Mouse (Mus musculus) midbrain, embryonic 13.5 days (tissue): Measurements from ENCODE around the gene Olfr450. TPM values are rescaled to one million over a fixed set of nuclear protein-coding genes. Genes with fewer than 3 reads are reported as not detected.
A peak's percentile ranks its signal among the peaks of the same experiment; 100 is the strongest.

Source experiments
- ATAC-seq: fragments of 200-750 bp; cut with Nextera tagmentation; 2 replicates; pipeline ENCODE4 v1.8.0; 2017; ENCODE audit warnings: mild to moderate bottlenecking, moderate TSS enrichment, moderate library complexity
- H3K27ac ChIP-seq: fragments of 300-500 bp; sonication (generic); 2 replicates; pipeline ENCODE4 v1.5.1; 2015; ENCODE audit warnings: inconsistent platforms, mild to moderate bottlenecking, moderate library complexity
- H3K27me3 ChIP-seq: fragments of 300-500 bp; sonication (generic); 2 replicates; pipeline ENCODE4 v1.6.1; 2015; ENCODE audit warnings: mild to moderate bottlenecking, inconsistent platforms
- H3K36me3 ChIP-seq: fragments of 300-500 bp; sonication (generic); 2 replicates; pipeline ENCODE4 v1.6.1; 2015; ENCODE audit warnings: mild to moderate bottlenecking, inconsistent platforms
- H3K4me1 ChIP-seq: fragments of 300-500 bp; sonication (generic); replicated peaks from 2 replicates; pipeline ENCODE4 v1.6.1; 2015; ENCODE audit warnings: inconsistent platforms
- H3K4me2 ChIP-seq: fragments of 300-500 bp; sonication (generic); replicated peaks from 2 replicates; pipeline ENCODE4 v1.6.1; 2015; ENCODE audit warnings: moderate library complexity, mild to moderate bottlenecking, inconsistent platforms
- H3K4me3 ChIP-seq: fragments of 300-500 bp; sonication (generic); replicated peaks from 2 replicates; pipeline ENCODE4 v1.5.1; 2015; ENCODE audit warnings: mild to moderate bottlenecking, inconsistent platforms
- H3K9ac ChIP-seq: fragments of 300-500 bp; sonication (generic); replicated peaks from 2 replicates; pipeline ENCODE4 v1.6.1; 2015; ENCODE audit warnings: mild to moderate bottlenecking, inconsistent platforms
- H3K9me3 ChIP-seq: fragments of 300-500 bp; sonication (generic); 2 replicates; pipeline ENCODE4 v1.6.1; 2016; ENCODE audit warnings: mild to moderate bottlenecking, inconsistent platforms
- WGBS: fragments of 180-500 bp; shearing (Covaris S2); methylation state at CpG from one replicate; pipeline ENCODE4 v1.1.7; 2015; 5-methylcytosine and 5-hydroxymethylcytosine counted together
- polyA plus RNA-seq: library from polyadenylated mRNA; unstranded; fragments of >200 nt; fragmentation: Nextera tagmentation; extraction: Ambion mirVana; gene quantifications from 2 replicates; pipeline ENCODE4 v1.2.1, GENCODE M21; 2015

Gene Olfr450
- not detected in 2 replicates for polyA plus RNA-seq

DNA sequence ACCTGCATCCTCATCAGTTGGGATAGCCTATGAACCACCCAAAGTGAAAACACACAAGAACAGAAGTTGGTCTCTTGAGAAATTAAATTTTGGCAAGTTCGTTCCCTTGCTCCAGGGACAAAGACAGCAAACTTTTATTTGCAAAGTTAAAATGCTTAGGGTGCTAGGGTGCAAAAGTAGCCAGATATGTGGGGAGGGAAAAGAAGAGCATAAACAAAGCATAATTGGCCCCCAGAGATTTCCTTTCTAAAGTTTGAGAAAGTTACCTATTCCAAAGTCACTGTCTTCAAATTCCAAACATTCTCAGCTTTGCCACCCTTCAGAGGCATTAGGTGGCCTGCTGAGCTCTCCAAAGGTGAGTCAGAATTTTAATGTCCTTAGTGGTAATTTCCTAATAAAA is at the start of gene Olfr450:
Olfr450 (plus strand) TSS at position 301 of the 400 bp plus-strand sequence.
- Histone ChIP-seq H3K4me1 (no peaks in the 10 kb centered on the region), H3K4me2 (no peak within 1 kb of the TSS), H3K27me3 (no peaks in the 10 kb centered on the region), H3K36me3 (no peaks in the 10 kb centered on the region), H3K27ac (no peak within 1 kb of the TSS), H3K4me3 (no peak within 1 kb of the TSS), H3K9ac (no peak within 1 kb of the TSS), H3K9me3 (no peaks in the 10 kb centered on the region)
- 90% methylated on average over 1 of the region's 1 CpGs for WGBS
- no peak for ATAC-seq

DNA sequence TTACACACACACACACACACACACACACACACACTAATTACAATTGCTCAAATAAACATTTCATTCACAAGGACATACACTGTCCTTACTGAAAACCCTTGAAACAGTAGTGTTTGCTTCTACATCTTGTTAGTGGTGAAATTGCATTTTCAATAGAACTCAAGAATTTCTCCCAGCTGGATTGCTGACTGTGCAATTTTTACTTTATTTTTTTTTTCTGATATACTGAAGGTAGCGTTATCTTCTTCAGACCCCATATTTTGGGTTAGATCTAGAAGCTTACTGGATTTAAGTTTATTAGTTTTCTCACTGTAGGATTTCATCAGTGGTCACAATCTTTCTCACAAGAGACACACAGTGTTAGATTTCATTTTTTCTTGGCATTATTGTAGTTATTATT is 34.7 kb upstream of the Olfr450 start:
- H3K9ac ChIP-seq: no peak overlapping the region
- ATAC-seq: no peak
- no peak overlapping the region for H3K4me3 ChIP-seq
- no peaks in the 10 kb centered on the region for H3K36me3 ChIP-seq
- H3K4me2 ChIP-seq: no peak overlapping the region
- no peaks in the 10 kb centered on the region for H3K4me1 ChIP-seq
- H3K9me3 ChIP-seq: no peaks in the 10 kb centered on the region
- no peak overlapping the region for H3K27ac ChIP-seq
- no peaks in the 10 kb centered on the region for H3K27me3 ChIP-seq
- 91% methylated on average over 1 of the region's 1 CpGs for WGBS

DNA sequence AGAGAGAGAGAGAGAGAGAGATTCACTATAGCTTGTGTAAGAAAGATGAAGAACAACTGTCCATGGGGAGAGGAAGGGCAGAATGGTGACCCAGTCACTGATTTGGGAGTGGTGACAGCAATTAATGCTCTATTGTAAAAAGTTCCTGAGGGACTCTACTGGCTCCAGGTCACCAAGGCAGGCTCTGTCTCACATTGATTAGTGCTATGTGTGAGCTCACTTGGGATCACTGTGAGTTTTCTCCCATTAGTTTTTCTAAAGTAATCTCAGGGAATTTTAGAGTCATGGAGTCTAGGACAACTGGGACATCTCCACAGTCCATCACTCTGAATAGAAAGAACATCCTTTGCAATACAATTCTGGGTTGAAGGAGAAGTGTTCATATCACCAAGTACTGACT is 26.9 kb upstream of the Olfr450 start, which contains the start of gene Olfr452:
Olfr452 (plus strand) TSS at position 301 of the 400 bp plus-strand sequence.
- Histone ChIP-seq H3K4me1 (no peaks in the 10 kb centered on the region), H3K9me3 (no peaks in the 10 kb centered on the region), H3K9ac (no peak within 1 kb of the TSS), H3K4me2 (no peak within 1 kb of the TSS), H3K36me3 (no peaks in the 10 kb centered on the region), H3K27ac (no peak within 1 kb of the TSS), H3K27me3 (no peaks in the 10 kb centered on the region), H3K4me3 (no peak within 1 kb of the TSS)
- no peak for ATAC-seq

DNA sequence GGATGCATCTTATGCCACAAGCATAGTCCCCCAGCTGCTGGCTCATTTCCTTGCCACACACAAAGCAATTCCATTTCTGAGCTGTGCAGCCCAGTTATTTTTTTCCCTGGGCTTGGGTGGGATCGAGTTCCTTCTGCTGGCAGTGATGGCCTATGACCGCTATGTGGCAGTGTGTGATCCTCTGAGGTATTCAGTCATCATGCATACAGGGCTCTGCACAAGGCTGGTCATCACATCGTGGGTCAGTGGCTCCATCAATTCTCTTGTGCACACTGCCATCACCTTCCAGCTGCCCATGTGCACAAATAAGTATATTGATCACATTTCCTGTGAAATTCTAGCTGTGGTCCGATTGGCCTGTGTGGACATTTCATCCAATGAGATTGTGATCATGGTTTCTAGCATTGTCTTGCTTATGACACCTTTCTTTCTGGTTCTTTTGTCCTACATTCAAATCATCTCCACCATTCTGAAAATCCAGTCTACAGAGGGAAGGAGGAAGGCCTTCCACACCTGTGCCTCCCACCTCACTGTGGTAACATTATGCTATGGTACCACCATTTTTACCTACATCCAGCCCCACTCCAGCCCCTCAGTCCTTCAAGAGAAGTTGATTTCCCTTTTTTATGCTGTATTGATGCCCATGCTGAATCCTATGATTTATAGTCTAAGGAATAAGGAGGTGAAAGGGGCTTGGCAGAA is 21.3 kb upstream of the Olfr450 start:
- H3K36me3 ChIP-seq: no peaks in the 10 kb centered on the region
- H3K27ac ChIP-seq: peak overlapping the region; percentile 56; the same call in 1 of the 2 replicates
- H3K9ac ChIP-seq: no peak overlapping the region
- no peak overlapping the region for H3K4me3 ChIP-seq
- WGBS: 47% methylated on average over 4 of the region's 4 CpGs
- no peaks in the 10 kb centered on the region for H3K27me3 ChIP-seq
- no peaks in the 10 kb centered on the region for H3K9me3 ChIP-seq
- H3K4me2 ChIP-seq: no peak overlapping the region
- peak; percentile 70; the same call in 1 of the 2 replicates for ATAC-seq
- H3K4me1 ChIP-seq: no peaks in the 10 kb centered on the region

DNA sequence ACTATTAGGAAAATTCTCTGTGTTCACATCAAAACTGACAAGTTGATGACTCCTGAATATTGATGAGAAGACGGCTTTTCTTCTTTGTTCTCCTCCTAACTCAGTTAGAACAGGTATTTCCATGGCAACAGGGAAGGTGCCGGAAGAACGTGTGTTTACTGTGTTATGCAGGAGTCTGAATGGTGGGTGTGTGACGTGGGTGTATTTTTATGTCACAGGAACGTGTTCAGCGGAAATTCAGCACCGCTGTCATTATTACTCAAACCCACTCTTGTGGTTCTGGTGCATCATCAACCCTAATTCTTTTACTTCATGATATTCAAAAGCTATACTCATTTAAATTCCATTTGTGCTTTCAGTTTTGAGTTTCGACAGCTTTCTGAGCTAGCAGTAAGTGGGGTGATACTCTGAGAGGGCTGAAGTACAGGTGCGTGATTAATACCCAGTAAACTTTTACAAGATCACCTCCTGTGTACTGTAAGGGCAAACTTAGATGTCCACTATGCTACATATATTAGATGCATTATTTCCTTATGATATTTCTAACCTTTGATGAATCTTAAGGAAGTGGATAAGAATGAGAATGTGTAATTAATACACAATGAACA is 20.7 kb upstream of the Olfr450 start:
- no peak overlapping the region for H3K4me3 ChIP-seq
- H3K27me3 ChIP-seq: no peaks in the 10 kb centered on the region
- H3K9me3 ChIP-seq: no peaks in the 10 kb centered on the region
- ATAC-seq: peak; percentile 71; the same call in 1 of the 2 replicates
- H3K4me1 ChIP-seq: no peaks in the 10 kb centered on the region
- WGBS: 74% methylated on average over 9 of the region's 9 CpGs
- no peak overlapping the region for H3K9ac ChIP-seq
- no peaks in the 10 kb centered on the region for H3K36me3 ChIP-seq
- H3K4me2 ChIP-seq: no peak overlapping the region
- H3K27ac ChIP-seq: 0 out of 2 replicates have a peak overlapping the region, but pooled peaks have one; percentile 56

DNA sequence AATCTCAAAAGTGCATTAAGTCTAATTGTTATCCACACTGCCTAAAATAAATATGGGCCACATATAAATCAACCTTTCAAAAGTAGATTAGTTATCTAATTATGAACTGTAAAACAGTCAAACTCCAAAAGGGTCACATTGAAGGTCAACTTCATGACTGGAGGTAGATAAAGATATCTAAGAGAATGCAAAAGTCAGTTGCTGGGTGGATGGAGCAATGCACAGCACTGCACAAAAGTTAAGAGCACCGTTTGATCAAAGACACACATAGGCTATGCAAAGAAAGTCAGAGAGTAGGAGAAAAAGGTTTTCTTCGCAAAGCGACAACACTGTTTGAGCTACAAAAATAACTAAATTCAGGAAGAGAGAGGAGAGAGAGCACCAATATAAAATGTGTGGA is 16.8 kb upstream of the Olfr450 start:
- H3K4me2 ChIP-seq: no peak overlapping the region
- no peak overlapping the region for H3K27ac ChIP-seq
- no peak for ATAC-seq
- H3K4me1 ChIP-seq: no peaks in the 10 kb centered on the region
- no peaks in the 10 kb centered on the region for H3K9me3 ChIP-seq
- H3K4me3 ChIP-seq: no peak overlapping the region
- WGBS: 87% methylated on average over 3 of the region's 3 CpGs
- no peaks in the 10 kb centered on the region for H3K27me3 ChIP-seq
- H3K9ac ChIP-seq: no peak overlapping the region
- H3K36me3 ChIP-seq: no peaks in the 10 kb centered on the region

DNA sequence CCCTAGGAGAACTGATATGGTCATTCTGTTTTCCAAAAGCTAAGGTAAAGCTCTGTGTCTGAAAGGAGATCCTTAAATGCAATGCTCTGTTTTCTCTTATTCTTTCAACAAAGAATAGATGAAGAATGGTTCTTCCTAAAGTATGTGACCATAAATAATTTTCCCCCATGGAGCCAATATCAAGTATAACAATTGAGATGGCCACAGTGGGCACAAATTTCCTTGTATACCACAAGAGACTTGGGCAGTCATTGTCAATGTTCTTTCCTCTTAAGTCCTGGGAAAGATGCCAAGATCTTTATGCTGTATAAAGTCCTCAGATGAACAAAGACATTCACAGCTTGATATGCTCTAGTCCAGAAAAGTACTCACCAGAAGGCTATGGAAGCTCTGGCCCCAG is 22.3 kb downstream of the Olfr450 start, which contains the start of gene Olfr449:
Olfr449 (plus strand) TSS at position 301 of the 400 bp plus-strand sequence.
- H3K27me3 ChIP-seq: no peaks in the 10 kb centered on the region
- no peak for ATAC-seq
- H3K9ac ChIP-seq: no peak within 1 kb of the TSS
- no peaks in the 10 kb centered on the region for H3K9me3 ChIP-seq
- no peaks in the 10 kb centered on the region for H3K36me3 ChIP-seq
- H3K27ac ChIP-seq: no peak within 1 kb of the TSS
- H3K4me1 ChIP-seq: no peaks in the 10 kb centered on the region
- H3K4me2 ChIP-seq: no peak within 1 kb of the TSS
- H3K4me3 ChIP-seq: no peak within 1 kb of the TSS

DNA sequence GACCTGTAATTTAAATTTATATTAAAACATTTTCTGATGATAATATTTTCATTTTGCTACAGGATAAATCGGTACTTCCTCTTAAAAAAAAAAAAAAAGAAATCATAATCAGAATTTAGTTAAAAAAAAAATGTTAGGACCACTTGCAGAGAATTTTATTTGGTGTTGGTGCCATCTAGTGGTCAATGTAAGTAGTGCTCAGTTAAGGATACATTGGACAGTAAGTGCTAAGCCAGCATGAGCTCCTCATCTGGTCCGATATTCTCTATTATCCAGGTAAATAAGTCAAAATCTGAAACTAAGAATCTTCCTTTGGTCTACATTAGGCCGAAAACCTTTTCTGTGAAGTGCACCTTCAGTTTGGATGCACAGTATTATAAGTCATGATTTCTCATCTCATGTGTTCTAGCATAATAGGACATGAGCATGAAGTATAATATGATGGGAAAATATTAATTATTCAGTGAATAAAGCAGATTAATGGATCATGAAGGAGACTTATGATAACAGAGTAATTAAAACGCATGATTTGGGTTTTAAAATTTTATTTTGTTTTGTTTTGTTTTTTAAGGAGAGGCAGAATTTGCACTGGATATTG is 48.6 kb downstream of the Olfr450 start:
- 14% methylated on average over 4 of the region's 4 CpGs for WGBS
- Histone ChIP-seq H3K4me1 (no peaks in the 10 kb centered on the region), H3K27me3 (no peaks in the 10 kb centered on the region), H3K36me3 (no peaks in the 10 kb centered on the region), H3K9me3 (no peaks in the 10 kb centered on the region), H3K9ac (no peak overlapping the region), H3K4me2 (no peak overlapping the region), H3K27ac (no peak overlapping the region), H3K4me3 (no peak overlapping the region)
- peak; percentile 72; the same call in 1 of the 2 replicates for ATAC-seq

Other genes with a start within 250 kb of the Olfr450 start
- gene Tcaf3, start 214.2 kb upstream of the Olfr450 start, polyA plus RNA-seq: not detected in 2 replicates
- 1.9 and 2.3 TPM in 2 replicates for gene Tcaf2, start 166.7 kb upstream of the Olfr450 start, polyA plus RNA-seq
- gene Tcaf1, start 101.9 kb upstream of the Olfr450 start, polyA plus RNA-seq: 246 and 247 TPM in 2 replicates
- not detected in 2 replicates for gene Olfr453, start 72.6 kb upstream of the Olfr450 start, polyA plus RNA-seq
- gene Olfr38, start 55.5 kb upstream of the Olfr450 start, polyA plus RNA-seq: not detected in 2 replicates
- gene Olfr452, start 26.8 kb upstream of the Olfr450 start, polyA plus RNA-seq: not detected in 2 replicates
- not detected in 2 replicates for gene Olfr449, start 22.4 kb downstream of the Olfr450 start, polyA plus RNA-seq
- not detected in 2 replicates for gene Olfr448, start 78.5 kb downstream of the Olfr450 start, polyA plus RNA-seq
- not detected in 2 replicates for gene Olfr447, start 96.9 kb downstream of the Olfr450 start, polyA plus RNA-seq
- not detected in 2 replicates for gene Olfr446, start 109.4 kb downstream of the Olfr450 start, polyA plus RNA-seq
- not detected in 2 replicates for gene Olfr444, start 137.1 kb downstream of the Olfr450 start, polyA plus RNA-seq